Mouse (Mus musculus) left cerebral cortex, postnatal 14 days (tissue): ENCODE results near the gene Lamtor4. TPM values are rescaled to one million over a fixed set of nuclear protein-coding genes. Genes with fewer than 3 reads are reported as not detected.

Source experiments
- DNase-seq, 2 experiments: peaks; one replicate each; pipeline ENCODE4 v3.0.0; 2021 to 2022; ENCODE audit warnings: low spot score in 2 of 2, mixed read lengths in 1 of 2
- intact Hi-C: fragments of 180-260 bp; cut with DNase I; formaldehyde crosslinking; loops from one replicate; pipeline ENCODE4 v1.15.1; 2025
- total RNA-seq, 2 experiments: library from RNA; stranded (reverse); gene quantifications; 2 replicates each; pipeline ENCODE4 v1.2.3; 2021

Gene Lamtor4
- total RNA-seq, 2 experiments from 2014 or later: 64.3 to 69.0 TPM

GRCm38 (mm10) chr5:138280425-138280768, 25.1 kb downstream of the Lamtor4 start:
- DNase-seq: no peak
- intact Hi-C loops: no loop called here

- intact Hi-C loops: no loop called here
Measured at GRCm38 (mm10) chr5:138280829-138281228, 25.5 kb downstream of the Lamtor4 start.

GRCm38 (mm10) chr5:138281798-138282197, 26.5 kb downstream of the Lamtor4 start:
- no peak for DNase-seq
- intact Hi-C loops: no loop called here

More at GRCm38 (mm10) chr5:138280829-138281228, 25.5 kb downstream of the Lamtor4 start:
- no peak for DNase-seq

DNA sequence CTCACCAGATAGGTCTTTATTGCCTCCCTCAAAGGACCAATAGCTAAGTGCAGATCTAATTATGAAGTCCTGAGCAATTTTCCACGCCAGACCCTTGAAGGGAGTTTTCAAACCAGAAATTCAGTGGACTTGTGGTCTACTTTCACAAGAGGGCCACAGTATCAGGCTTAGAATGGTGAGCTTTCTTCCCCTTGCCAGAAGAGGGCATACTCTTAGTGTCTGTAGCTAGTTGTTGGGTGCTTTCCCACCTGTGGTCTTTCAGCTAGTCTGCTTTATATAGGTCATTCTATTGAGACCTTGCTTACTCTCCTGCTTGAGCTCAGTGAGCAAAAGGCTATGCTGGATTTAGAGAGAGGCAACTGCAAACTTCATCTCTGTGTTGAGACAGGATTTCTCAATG, 28.3 kb downstream of the Lamtor4 start:
- no peak for DNase-seq
- intact Hi-C loops: no loop called here

DNA sequence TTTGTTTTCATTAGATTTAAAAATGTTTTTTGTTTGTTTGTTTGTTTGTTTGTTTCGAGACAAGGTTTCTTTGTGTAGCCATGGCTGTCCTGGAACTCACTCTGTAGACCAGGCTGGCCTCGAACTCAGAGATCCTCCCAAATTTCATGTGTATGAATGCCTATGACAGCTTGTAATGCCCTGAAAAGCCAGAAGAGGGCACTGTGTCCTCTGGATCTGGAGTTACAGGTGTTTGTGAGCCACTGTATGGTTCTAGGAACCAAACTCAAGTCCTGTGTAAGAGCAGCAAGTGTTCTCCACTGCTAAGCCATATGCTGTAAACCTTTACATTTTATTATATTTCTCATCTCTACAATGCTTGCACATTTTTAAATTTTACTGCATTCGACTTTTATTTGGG, 32.6 kb downstream of the Lamtor4 start:
- intact Hi-C loops: no loop called here
- no peak for DNase-seq

DNA sequence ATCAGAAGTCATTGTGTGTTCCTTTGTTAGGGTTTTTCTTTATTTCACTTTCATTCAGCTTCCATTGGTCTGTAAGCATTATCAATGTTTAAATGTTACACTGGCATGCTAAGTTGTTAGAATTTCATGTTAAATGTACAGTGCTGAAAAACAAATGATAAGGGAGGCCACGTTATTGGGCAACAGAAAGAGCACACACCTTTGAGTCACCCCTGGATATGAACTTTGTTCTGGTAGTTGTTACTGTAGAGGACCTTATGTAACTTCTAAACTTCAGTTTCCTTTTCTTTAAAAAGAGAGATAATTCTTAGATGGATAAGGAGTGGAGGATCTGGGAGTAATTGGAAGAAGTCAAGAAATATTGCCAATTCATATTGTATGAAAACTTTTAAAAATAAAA, 36.4 kb downstream of the Lamtor4 start:
- intact Hi-C loops: no loop called here
- DNase-seq: no peak

GRCm38 (mm10) chr5:138294158-138294557, 38.9 kb downstream of the Lamtor4 start:
- intact Hi-C loops: no loop called here
- no peak for DNase-seq

- intact Hi-C loops: no loop called here
Measured at GRCm38 (mm10) chr5:138299613-138300012, 44.3 kb downstream of the Lamtor4 start.

More at GRCm38 (mm10) chr5:138299613-138300012, 44.3 kb downstream of the Lamtor4 start:
- no peak for DNase-seq

Other genes starting within 250 kb of the Lamtor4 start
- gene Smok3a, start 234.2 kb upstream of the Lamtor4 start, total RNA-seq: not detected
- not detected for gene Smok3b, start 234.1 kb upstream of the Lamtor4 start, total RNA-seq
- gene Smok3c, start 202.3 kb upstream of the Lamtor4 start, total RNA-seq: not detected
- gene Zkscan1, start 170.4 kb upstream of the Lamtor4 start, total RNA-seq: 10 to 100 TPM; 39.2 to 40.4 TPM
- gene Zscan21, start 138.6 kb upstream of the Lamtor4 start, total RNA-seq: 10 to 100 TPM; 16.1 to 16.4 TPM
- 1 to 10 TPM; 8.9 to 9.2 TPM for gene Zfp113, start 99.7 kb upstream of the Lamtor4 start, total RNA-seq
- gene Cops6, start 94.4 kb upstream of the Lamtor4 start, total RNA-seq: 100 to 1,000 TPM; 137 to 142 TPM
- gene Ap4m1, start 83.5 kb upstream of the Lamtor4 start, total RNA-seq: 10 to 100 TPM; 21.6 to 24.8 TPM
- gene Mcm7, start 83.1 kb upstream of the Lamtor4 start, total RNA-seq: 10 to 100 TPM; 11.8 to 14.2 TPM
- 10 to 100 TPM; 33.0 to 35.8 TPM for gene Taf6, start 68.0 kb upstream of the Lamtor4 start, total RNA-seq
- gene Cnpy4, start 68.0 kb upstream of the Lamtor4 start, total RNA-seq: 10 to 100 TPM; 17.2 to 18.0 TPM
- 10 to 100 TPM; 10.1 to 12.8 TPM for gene Mblac1, start 61.2 kb upstream of the Lamtor4 start, total RNA-seq
- under 1 TPM in 1 of 2 experiments, not detected in 1; 0.53 TPM for gene Nxpe5, start 29.6 kb upstream of the Lamtor4 start, total RNA-seq
- 10 to 100 TPM; 65.6 to 70.2 TPM for gene BC037034, start 8.6 kb downstream of the Lamtor4 start, total RNA-seq
- gene Gal3st4, start 17.4 kb downstream of the Lamtor4 start, total RNA-seq: 1 to 10 TPM; 3.6 to 4.5 TPM
- gene Gm43720, start 24.5 kb downstream of the Lamtor4 start, total RNA-seq: not detected
- gene Gpc2, start 24.5 kb downstream of the Lamtor4 start, total RNA-seq: 1 to 10 TPM; 1.8 to 2.7 TPM
- 1 to 10 TPM; 1.1 to 1.8 TPM for gene Stag3, start 24.8 kb downstream of the Lamtor4 start, total RNA-seq
- not detected for gene Pvrig, start 86.5 kb downstream of the Lamtor4 start, total RNA-seq
- gene Zfp157, start 186.0 kb downstream of the Lamtor4 start, total RNA-seq: 10 to 100 TPM; 19.2 to 21.0 TPM